Mouse (Mus musculus): ENCODE data around the gene Hnrnpc.
"Not testable (repeated sequence)": the region's sequence is repeated elsewhere in the genome, so short reads cannot be mapped to it uniquely, and the experiment has no call there.

Hnrnpc gene

GRCm38 (mm10) chr14:52101285-52102157 is 2.3 kb downstream of the Hnrnpc start:
- DNase-seq, result peak; percentile 62

GRCm38 (mm10) chr14:52100170-52100960 is 3.5 kb downstream of the Hnrnpc start:
- peak; percentile 86 for DNase-seq

GRCm38 (mm10) chr14:52099563-52099962 is 4.3 kb downstream of the Hnrnpc start:
- peak; percentile 75 for DNase-seq

DNA sequence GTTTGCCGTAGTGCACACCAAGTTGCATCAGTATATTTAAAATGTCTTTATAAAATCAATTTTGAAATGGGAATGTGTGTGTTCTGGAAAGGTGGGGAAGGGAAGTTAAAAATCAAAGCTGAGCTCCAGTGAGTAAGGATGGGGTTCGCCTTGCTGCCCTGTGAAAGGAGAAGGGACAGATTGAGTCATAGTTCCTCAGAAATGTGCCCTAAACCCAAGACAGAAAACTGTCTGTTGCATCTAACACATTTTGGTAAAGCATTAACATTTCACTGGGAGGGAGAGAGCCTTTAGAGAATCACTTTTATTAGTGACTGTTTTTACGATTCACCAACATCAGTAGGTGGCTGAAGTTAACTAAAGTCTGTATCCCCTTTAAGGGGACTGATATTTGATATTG is 5.4 kb downstream of the Hnrnpc start:
- DNase-seq, result peak; percentile 53

DNA sequence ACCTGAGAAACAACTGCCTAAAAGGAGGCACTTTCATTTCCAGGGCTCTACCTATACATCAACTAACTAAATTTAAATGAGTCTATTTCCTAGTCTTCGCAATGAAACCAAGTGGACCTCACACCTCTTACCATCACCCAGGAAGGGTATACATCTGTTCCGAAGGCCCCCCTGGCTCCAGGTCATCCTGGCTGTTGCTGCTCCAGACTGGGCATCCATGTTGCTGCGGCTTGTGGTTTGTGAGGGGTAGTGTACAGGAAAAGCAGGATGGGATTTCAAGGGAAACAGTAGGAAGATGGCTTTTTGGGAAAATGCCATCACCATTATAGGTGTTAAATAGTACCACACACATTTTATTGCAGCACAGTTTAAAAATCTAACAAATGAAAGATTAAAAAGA is 6.6 kb downstream of the Hnrnpc start:
- peak; percentile 91 for DNase-seq

DNA sequence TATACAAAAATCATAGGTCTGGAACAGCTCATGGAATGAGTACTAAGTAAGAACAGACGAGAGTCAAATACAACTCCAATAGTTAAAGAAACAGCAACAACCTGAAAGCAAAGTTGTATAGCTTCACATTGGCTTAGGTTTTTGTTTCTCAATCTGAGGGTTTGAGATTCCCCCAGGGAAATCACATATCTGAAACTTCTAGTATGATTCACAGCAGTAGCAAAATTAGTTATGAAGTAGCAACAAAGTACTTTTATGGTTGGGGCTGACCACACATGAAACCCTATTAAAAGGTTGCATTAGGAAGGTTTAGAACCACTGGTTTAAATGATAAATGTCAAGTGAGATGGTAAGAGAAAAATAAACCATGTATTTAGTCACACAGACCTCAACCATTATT is 9.3 kb downstream of the Hnrnpc start:
- DNase-seq, result no peak

DNA sequence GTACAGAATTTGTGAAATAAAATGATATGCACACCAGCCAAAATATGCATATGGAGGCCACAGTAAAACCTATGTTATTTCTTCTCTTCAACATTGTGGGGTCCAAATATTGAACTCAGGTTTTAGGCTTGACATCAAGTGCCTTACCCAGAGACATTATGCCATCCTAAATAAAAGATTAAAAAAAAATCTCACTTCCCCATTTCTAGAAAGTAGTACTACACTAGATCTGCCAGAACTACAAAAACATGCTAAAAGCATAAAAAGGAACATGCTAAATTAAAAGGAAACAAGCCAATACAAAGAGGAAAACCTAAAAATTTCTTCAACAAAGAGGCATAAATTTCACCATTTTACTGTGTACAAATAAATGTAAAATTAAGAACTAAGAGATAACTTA is 20.7 kb downstream of the Hnrnpc start:
- DNase-seq, result no peak

- peak; percentile 82 for DNase-seq
Measured at GRCm38 (mm10) chr14:52071599-52072137, 32.2 kb downstream of the Hnrnpc start.

DNA sequence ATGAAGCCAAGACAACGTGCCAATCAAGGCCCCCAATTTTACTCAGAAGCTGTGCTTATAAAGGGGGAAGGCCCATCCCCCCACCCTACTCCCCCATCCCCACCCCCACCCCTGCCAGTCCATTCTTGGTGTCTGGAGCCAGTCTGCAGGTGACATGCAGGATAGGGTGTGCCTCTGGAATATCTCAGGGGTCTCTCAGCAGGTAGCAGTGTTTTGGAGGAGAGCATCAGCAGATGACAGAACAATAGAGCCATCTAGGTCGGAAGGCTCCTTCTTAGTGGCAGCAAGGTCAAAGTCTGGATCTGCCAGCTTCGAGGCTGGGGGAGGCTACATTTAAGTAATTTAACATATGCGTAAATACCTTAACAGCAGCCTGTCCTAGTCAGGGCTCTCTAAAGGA is 37.7 kb downstream of the Hnrnpc start:
- DNase-seq, result peak; percentile 63

DNA sequence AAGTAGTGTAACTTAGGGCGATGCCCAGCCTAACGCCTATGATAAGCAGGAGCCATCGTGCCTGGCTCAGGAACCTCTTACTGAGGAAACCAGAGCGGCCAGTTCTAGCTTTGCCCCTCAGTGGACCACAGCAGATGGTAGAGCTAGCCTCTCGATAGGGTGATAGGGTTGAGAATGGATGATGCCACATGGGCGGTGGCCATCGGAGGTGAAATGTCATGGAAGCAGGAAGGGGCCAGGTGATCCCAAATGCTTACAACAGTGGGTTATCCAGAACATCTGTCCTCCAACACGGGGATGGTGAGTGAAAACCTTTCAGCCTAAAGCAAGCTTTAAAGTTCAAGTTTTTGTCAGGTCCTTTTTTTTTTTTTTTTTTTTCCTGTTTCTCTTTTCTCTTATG is 42.0 kb downstream of the Hnrnpc start:
- peak; percentile 37 for DNase-seq

- peak; percentile 35 for DNase-seq
Measured at GRCm38 (mm10) chr14:52060800-52061199, 43.0 kb downstream of the Hnrnpc start.

DNA sequence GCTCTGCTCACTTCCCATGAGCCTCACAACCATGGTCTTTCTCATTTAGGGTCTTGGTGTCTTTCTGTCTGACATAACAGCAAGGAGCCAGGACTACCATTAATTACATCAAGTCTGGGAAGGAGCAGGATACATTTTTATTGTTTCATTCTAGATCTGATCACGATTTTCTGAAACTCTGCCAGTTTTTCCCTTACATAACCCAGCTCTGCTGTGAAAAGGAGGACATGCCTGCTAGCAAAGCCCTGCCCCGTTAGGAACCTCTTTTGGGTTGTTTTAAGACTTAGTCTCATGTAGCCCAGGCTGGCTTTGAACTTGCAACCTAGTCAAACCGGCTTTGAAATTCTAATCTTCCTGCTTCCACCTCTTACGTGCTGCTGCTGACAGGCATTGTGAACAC is 43.8 kb downstream of the Hnrnpc start:
- peak; percentile 51 for DNase-seq

GRCm38 (mm10) chr14:52052720-52053119 is 51.1 kb downstream of the Hnrnpc start:
- peak; percentile 33 for DNase-seq

- DNase-seq, result peak; percentile 35
Measured at GRCm38 (mm10) chr14:52045966-52046565, 57.8 kb downstream of the Hnrnpc start.

DNA sequence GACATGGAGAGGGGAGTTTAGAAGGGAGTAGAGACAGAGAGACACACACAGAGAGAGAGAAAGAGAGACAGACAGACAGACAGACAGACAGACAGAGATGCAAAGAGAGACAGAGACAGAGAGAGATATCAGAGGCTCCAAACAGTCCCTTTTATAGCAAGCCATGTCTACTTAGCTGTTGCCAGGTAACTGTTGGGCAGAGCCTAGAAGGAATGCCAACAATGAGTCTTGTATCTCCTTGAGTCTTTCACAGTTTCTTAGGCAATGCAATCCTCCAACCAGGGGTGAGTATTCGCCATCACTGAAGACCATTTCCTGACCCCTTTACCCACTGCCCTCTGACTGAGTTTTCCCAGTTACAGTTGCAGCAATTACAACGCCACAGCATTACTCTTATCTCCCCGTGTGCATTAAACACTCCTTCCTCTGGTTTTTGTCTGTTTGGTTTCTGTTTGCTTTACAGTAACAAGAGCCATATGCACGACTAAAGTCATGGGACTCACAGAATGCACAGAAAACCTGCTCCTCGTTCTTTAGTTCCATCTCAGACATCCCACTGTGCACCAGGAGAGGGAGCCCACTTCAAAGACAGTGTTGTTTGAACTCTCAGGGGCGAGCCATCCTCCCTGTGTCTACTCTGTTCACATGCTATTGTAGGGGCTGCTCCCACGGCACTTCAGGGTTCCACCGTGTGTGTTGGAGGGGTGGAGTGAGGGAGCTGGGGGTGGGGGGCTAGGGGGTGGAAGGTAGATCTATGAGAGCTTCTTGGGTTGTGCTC is 58.7 kb downstream of the Hnrnpc start:
- DNase-seq, result peak; percentile 80

DNA sequence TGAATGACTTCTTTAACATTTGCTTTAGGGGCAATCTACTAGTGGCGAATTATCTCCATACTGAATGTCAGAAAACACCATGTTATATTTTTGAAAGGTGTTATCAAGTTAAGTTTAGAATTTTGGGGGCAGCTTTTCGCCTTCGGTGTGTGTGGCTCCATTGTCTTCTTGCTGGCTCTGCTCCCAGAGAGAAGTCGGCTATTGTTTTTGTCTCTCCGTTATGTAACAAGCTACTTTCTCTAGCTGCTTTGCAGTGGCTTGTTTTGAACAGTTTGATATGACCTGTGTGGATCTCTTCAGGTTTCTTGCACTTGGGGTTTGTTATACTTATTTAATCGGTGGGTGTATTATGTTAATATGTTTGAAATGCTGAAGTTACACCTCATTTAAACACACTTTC is 60.4 kb downstream of the Hnrnpc start:
- DNase-seq, result peak; percentile 91

GRCm38 (mm10) chr14:52042359-52042758 is 61.5 kb downstream of the Hnrnpc start, which contains the start of gene Olfr221:
Gene Olfr221 (minus strand): TSS chr14:52042459.
- DNase-seq, result not testable (repeated sequence)

DNA sequence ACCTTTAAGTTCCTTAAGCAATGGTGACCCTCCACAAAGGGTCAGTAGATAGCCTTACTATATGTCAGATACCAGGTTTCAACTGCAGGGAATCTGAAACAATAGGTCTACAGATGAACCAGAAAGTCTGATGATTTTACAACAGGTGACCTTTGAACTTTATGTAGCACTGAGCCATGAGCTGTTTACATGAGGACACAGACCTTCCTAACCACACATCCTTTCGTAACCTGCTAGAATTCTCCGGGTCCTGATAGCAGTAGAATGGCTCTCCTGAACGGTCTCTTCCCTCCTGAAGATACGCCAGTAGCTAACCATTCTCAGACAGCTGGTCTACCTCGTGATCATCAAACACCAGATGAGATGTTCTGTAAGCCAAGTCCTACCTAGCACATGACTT is 64.5 kb downstream of the Hnrnpc start:
- DNase-seq, result no peak

DNA sequence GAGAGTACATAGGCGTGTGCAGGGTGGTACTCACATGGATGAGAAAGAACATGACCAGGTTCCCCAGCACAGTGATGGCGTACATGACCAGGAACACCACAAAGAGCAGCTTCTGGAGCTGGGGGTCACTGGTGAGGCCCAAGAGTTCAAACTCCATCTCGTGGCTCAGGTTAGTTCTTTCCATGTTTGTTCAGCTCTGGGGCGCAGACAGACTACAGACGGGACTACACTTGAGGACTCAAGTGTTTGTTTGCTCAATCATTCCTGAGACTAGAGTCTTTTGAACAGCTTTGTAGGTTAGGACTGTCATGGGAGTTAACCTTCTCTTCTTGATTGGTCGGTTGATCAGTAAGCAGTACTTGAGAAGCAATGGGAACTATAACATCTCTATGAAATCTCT is 67.9 kb downstream of the Hnrnpc start:
- DNase-seq, result no peak

- no peak for DNase-seq
Measured at GRCm38 (mm10) chr14:52026342-52026741, 77.5 kb downstream of the Hnrnpc start.

GRCm38 (mm10) chr14:52024133-52024532 is 79.7 kb downstream of the Hnrnpc start:
- no peak for DNase-seq
